Mouse (Mus musculus) brain, embryonic 14.5 days (tissue): ENCODE data around the gene Tmco3.

Experiments used
- CTCF ChIP-seq: fragments of 200-500 bp; IDR thresholded peaks from 2 replicates; pipeline ENCODE4 v1.5.1; 2012; ENCODE audit warnings: inconsistent platforms, mild to moderate bottlenecking, moderate library complexity, borderline replicate concordance; ENCODE audit not compliant: insufficient read depth, insufficient read length; ENCODE audit errors: extremely low read depth
- POLR2A ChIP-seq: fragments of 200-500 bp; IDR thresholded peaks from 2 replicates; pipeline ENCODE4 v1.6.1; 2012; ENCODE audit warnings: mild to moderate bottlenecking, inconsistent platforms, borderline replicate concordance; ENCODE audit not compliant: poor library complexity, insufficient read depth, insufficient read length, severe bottlenecking; ENCODE audit errors: extremely low read depth

DNA sequence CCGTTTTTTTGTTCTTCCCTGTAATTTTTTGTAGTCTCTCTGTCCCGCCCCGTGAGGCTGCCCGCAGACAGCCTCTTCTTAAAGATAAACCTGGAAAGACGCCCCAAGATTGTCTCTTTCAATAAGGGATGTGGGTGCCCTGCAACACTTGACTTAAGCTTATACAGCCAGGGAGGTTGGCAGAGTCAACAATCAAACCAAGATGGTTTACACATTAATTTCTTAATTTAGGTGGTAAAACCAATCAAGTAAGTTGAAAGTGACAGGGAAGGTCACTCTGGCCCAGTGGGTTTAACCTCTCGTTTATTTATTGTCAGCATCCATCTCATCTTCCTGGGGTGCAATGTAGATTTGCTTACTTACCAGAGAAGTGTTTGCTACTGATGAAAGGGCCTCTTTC is 656 bp downstream of the Tmco3 start:
- TF ChIP-seq CTCF: no peak
- no peak for TF ChIP-seq POLR2A
